Mouse (Mus musculus) mature B cell (primary cell): ENCODE results near the gene Mfsd11.
"Not testable (repeated sequence)": the region's sequence is repeated elsewhere in the genome, so short reads cannot be mapped to it uniquely, and the experiment has no call there.

Experiments used
- in situ Hi-C: fragments of 300-500 bp; cut with MboI; formaldehyde crosslinking; loops from 2 replicates; pipeline ENCODE4 v1.14.3; 2019

Mfsd11 gene

DNA sequence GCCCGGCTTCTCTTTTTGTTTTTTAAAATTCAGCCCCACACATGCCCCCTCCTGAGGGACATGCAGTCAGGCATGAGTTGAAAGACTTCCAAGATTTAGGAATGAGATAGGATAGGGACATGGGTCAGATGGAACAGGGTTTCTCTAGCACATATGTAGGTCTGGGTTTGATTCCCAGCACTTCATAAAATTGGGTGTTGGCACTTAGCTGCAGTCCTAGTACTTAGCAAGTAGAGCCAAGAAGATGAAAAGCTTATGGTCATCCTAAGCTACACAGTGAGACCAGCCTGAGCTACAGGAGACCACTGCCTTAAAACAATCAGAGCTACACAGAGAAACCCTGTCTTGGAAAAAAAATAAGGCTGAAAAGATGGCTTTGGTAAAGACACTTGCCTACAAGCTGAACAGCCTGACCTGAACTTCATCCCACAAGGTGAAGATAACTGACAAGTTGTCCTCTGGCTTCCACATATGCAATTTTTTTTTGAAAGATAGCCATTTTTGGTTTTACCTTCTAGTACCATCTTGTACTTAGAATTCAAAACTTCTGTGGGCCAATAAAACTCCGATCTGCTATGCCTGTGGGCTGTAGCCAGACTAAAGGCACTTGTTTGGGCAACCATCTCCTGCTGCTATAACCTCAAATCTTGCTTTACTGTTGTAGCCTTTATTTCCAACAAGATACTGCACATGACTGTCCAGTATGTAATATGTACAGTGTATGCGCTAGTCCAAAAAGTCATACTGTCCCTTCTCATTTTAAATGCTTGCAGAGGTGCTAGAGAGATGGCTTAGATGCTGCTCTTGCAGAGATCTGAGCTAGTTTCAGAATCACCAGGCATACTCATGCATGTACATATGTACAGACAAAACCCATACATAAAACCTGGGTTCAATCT is 4.8 kb upstream of the Mfsd11 start:
- in situ Hi-C loops = no loop called here

DNA sequence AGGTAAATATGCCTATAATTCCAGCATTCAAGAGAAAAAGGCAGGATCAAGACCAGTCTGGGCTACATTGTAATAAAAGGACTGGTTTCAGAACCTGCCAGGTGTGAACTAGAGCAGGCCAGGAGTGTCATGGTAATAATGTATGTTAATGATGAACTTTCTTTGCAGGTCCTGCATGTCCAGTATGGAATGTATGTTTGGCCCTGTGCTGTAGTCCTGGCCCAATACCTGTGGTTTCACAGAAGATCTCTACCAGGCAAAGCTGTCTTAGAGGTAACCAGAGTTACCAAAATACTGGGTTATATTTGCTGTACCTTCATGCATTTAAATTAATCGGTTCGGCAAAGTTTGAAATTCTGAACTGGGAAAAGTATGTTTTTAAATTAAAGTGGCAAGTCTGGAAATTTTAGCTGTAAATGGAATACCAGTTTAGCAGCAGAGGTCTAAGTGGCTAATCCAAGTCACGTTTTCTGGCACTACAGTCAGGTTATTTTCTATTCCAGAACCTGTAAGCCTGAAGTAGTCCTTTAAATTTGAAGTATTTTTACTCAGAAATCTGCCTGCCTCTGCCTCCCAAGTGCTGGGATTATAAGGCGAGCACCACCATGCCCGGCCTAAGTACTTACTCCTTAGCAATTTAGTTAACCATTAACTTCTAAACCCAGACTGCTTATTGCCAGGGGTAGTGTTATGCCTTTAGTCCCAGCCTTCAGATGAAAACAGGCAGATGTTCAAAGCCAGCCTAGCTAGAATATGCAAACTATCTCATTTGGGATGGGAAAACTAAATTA is 4.0 kb upstream of the Mfsd11 start:
- in situ Hi-C loops = no loop called here

DNA sequence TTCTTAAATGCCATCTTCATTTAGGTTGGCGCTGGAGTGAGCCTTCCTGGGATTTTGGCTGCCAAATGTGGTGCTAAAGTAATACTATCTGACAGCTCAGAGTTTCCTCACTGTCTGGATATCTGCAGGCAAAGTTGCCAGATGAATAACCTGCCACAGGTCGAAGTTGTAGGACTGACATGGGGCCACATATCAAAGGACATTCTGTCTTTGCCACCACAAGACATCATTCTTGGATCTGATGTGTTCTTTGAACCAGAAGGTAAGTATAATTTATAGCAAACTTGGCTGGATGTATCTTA is 3.4 kb upstream of the Mfsd11 start:
- in situ Hi-C loops = not testable (repeated sequence)

DNA sequence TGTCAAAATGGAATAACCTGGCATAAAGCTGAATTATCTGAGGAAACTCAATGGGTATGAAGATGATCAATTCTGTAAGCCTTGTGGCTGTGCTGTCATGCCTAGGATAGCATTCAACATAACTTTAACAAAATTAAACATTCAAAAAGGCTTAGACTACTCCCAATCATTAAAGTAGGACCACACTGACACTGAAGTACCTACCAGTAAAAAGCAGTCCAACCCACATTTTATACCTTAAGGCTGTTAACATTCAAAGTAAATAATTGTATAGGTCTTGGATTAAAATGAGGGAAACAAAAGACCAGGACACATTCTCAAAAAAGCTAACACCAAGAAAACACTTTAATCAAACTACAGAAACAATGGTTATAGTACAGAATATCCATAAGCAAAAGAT is 2.7 kb upstream of the Mfsd11 start:
- in situ Hi-C loops = no loop called here

DNA sequence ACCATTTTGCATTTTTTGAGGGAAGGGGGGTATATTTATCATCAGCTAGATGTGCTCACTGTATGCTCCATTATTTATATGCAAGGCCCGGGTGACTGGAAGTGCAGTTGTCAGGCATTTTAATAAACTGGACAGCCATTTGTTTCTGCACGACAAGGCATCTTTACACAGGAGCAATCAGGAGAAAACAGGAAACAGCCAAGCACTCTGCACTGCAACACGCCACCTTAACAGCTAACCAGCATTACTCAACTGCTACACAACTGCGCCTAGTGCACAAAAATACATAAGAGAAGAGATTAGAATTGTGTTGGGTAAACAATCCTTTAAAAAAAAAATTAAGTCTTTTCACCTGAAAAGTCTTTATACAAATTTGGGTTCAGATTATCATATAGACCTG is 2.2 kb upstream of the Mfsd11 start:
- in situ Hi-C loops = no loop called here

DNA sequence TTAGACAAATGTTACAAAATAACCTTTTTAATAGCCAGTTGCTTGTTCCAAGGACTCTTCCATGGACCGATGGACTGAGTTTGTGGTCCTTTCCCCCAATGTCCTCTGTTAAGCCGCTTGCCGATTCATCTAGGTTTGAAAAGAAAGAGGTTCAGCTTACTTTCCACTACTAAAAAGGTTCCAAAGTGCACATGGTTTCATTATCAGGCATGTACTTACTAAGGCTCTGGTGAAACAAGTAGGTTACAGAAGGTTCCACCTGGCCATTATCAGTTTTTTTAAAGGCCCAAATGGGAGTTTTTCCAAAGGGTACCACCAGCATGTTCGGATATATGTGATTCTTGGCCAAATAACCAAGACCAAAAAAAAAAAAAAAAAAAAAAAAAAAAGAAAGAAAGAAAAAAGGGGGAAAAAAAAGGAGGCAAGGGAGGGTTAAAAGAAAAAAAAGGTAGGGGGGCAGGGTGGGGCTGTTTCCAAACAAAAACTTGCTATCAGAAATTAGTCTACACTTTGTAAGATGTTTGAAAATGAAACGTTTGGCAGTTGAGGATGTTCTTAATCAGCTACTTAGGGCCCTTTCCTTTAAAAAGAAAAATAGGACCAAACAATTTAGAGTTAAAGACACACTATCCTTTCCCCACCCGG is 1.3 kb upstream of the Mfsd11 start:
- in situ Hi-C loops = no loop called here

DNA sequence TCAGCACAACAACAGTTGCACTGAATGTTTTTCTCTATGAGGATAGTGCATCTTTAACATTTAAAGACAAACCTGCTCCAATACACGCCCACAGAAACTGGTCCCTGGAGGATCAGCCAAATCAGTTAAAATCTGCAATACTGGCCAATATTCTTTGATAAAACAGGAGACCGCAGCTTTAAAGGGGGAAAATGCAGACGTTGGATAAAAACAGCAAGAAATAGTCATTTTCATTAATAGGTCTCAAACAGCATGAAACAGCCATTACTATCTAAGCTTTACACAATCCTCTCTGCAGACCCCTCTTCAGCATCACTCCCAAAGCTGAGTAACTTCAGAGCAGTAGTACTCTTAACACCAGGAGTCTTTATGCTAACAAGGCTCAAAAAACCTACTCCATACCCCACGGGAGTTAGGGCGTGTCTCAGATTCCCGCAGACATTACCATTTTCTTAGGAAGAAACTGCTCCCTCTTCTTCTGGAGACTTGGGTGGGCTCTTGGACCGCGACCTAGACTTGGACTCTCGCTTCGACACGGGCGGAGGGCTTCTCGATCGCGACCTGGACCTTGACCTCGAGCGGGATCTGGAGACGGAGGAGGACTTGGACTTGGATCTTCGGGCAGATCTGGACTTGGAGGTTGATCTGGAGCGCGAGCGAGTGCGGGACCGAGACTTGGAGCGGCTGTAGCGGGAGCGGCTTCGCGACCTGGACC is 507 bp upstream of the Mfsd11 start:
- in situ Hi-C loops = no loop called here

DNA sequence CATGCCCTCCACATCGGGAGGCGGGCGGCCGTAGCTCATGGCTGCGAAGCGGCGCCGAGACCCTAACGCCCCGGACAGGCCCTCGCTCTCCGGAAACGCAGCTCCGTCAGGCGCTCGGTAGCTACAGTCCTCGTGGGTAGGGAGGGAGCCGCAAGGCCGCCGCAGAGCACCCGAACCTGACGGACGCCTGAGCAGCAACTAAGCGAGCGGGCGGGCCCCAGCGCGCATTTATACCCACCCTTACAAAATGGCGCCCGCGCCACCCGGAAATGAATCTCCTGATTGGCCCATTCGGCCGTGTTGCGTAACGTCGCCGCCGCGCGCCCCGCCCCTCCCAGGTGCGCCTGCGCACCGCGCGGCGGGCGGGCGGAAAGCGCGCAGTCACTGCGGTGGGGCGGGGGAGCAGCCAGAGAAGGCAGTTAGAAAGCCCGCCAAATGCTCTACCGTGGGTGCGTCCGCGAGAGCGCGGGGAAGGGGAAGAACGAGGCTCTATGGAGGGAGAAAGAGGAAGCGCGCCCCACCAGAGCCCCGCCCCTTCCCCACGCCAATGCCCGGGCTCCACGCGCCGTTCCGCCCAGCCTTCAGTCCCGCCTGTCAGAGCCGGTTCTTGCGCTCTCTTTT is 761 bp downstream of the Mfsd11 start, which contains the start of gene Srsf2:
Gene Srsf2 (minus strand): TSS at position 204 of the 621 bp plus-strand sequence.
- in situ Hi-C loops = no loop called here

DNA sequence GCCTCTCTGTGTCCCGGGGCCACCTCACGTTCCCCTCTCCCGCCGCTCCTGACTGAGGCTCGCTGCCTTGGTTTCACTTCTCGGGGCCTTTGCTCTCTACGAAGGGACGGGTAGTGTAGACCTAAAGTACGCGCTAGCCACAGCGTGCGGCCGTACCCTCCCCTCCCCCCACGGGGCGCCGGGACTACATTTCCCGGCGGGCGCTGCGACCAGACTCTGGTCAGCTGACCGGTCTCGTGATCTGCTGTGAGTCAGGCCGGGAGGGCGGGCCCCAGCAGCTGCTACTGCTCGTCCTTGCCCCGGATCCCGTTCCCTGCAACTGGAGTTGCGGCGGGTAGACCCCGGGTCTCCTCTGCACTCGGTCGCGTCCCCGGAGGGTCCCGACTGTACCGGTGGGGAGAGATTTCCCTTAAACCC is 1.3 kb downstream of the Mfsd11 start:
- in situ Hi-C loops = no loop called here

DNA sequence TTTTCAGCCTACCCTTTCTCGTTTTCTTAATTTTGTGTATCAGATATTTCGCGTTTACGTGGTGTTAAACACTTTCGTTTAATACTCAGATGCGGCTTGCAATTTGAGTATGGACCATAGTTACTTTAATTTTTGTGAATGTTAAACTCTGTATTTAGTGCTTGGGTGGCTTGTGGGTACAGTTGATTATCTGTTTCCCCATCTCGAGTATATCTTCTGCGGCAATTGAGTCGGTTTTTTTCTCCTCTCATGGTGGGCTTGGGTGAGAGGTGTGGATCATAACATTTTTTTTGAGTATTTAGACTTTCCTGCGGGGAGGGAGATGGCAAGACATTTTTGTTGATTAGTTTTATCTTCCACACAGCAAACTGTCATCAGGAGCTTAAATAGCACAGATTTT is 2.0 kb downstream of the Mfsd11 start:
- in situ Hi-C loops = no loop called here

DNA sequence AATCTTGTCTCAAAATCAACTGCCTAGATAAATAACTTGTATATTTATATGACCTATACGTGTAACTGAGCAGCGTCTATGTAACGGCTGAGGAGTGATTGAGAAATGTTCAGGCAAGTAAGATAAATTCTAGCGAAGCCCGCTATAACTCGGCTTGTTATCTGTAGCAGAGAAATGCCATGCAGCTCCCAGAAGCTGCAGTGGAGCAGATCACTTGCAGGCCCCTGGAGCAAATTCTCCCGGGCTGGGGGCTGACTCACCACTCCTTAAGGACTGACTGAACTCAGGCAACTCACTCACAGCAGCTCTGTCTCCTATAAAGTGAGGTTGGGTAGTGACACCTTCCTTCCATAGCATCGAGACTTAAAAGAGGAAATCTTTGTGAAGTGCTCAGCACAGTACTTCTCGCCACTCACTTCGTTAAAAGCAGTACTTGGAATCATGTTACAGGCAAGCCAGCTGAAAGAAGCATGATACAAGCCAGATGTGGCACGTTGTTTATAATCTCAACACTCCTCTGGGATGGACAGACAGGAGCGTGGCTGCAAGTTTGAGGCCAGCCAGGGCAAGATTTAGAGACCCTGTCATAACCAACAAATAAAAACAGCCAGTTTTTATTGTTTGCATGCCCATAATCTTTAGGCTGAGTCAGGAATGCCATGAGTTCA is 5.1 kb downstream of the Mfsd11 start:
- in situ Hi-C loops = no loop called here

DNA sequence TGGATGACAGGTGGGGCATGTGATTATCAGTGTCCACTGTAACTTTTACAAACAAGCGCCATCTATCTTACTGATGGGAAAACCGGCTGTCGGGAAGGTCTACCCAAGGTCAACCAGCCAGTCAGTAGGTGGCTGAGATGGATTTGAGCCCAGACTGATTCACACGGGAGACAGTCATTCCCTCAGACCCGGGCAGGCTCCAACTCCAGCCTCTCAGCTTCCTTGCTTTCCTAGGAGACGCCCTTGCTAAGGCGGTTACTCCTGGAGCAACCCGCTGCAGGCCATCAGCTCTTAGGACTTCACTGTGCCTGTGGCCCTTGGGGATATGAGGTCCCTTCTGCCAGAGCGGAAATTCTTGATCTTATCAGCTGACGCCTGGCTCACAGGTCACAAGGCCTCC is 12.2 kb downstream of the Mfsd11 start:
- in situ Hi-C loops = no loop called here

DNA sequence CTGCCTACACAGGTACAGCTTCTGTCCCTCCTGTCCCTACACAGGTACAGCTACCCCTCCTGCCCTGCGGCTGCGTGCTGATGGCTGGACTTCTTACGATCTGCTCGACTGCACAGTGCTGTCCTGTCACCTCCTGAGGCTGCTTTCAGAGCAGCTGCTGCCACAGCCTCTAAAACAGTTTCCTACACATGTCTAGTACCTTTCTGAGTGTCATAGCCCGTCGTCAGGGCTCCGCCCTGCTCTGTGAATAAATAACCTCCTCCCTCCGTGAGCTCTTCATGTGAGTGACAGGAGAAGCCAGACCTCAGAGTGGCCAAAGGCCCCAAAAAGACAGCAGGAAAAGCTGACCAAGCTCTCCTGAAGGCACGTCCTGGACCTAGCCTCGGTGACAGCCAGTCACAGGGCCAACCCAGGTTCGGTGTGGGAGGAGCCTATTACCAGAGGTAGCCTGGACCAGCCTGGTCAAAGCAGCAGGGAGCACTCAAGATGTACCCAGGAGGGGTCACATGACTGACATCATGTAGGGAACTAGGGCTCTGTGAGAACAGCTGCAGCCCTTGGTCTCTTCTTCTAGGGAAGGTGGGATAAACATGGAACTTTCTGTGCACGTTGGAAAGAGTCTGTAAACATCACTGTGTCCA is 13.8 kb downstream of the Mfsd11 start:
- in situ Hi-C loops = no loop called here

DNA sequence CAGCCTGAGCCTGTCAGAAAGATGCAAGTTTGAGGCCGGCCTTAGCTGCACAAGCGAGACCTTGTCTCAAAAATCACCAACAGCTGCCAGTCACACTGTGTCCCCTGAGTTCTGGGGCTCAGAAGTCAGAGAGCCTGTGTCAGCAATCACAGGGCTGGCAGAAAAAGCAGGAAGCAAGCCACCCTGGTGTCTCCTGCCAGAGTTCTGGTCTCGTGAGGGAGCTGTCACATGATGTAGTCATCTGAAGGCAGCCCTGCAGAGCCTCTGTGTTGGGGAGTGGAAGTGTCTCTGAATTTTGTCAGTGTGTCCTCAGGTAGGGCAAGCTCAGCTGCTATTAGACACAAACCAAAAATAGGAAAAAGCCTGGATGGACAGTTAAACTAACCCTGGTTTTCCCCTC is 15.9 kb downstream of the Mfsd11 start:
- in situ Hi-C loops = no loop called here

DNA sequence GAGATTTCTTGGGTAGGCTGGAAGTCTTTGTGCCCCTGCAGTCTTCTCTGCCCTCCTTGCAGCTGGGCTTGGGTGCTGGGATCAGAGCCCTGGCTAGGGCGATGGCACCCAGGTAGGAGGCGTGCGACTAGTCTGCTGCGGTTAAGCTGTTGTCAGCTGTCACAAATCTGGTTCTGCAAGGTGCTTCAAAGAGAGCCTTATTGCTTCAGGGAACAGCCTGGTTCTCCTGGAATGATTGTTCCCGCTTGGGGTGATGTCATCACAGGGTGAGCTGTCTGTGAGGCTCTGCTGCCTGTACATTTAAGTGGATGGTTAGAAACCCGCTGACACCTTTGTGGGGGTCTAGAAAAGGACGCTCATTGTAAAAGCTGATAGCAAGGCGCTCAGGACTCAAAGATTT is 17.0 kb downstream of the Mfsd11 start:
- in situ Hi-C loops = no loop called here

DNA sequence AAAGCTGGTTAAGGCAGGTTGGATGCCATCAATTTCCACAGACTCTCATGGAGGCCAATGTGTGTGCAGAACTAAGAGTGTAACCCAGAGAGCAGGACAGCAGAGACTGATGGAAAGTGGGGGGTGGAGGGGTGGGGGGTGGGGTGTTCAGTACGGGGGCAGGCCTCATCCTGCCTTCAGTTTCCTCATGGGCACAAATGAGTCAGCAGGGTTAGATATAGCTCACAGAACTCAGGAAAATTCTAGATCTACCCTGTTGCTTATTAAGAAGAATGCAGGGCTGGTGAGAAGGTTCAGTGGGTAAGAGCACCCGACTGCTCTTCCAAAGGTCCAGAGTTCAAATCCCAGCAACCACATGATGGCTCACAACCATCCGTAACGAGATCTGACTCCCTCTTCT is 17.4 kb downstream of the Mfsd11 start:
- in situ Hi-C loops = no loop called here

DNA sequence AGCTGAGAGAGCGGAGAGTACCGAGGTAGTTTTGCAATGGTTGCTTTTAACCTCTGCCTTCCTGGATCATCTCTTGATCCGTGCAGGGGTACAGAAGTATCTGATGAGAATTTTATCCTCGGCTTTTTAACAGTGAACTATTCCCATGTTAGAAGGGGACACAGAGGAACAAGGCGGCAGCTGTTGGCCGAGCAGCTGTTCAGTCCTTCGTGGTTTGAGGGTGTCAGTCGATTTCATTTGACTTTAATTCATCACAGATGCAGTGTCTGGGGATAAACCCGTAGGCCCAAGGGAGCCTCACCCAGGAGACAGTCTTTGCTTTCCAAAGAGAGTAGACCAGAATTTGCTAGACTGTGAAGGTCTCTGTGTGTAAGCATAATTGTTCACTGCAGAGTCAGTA is 19.3 kb downstream of the Mfsd11 start:
- in situ Hi-C loops = no loop called here

DNA sequence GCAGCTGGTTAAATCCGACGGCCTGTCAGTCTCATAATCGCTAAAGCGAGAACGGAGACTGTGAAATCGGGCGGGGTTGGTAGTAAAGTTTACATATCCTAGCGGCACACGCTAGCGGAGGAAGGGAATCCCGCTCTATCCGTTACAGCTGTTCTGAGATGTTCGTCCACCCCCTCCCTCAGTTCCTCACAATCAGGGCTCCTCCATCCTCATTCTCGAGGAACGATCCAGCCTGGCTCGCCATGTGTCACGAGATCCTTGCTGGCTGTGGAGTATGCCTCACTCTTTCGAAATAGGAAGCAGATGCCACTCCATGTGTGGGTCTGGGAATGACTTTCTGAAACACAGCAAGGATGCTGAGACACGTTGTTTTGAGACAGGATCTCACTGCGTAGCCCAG is 21.7 kb downstream of the Mfsd11 start:
- in situ Hi-C loops = no loop called here

DNA sequence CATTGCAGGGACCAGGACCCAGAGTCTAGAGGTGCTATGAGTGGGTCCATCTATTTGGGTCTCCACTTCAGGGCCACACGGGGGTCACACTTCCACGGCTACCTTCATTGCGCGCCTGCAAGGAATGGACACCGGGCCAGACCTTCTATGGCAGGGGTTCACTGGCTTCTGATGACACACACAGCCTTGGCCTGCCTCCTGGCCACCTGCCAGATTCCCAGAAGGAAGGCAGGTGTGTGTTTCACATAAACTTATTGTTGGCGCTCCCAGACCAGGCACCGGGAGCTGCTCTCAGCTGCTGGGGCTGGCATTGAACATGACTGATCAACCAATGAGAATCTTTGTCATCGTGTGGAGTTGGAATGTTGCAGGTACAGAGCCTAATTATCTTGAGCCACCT is 26.2 kb downstream of the Mfsd11 start:
- in situ Hi-C loops = no loop called here

DNA sequence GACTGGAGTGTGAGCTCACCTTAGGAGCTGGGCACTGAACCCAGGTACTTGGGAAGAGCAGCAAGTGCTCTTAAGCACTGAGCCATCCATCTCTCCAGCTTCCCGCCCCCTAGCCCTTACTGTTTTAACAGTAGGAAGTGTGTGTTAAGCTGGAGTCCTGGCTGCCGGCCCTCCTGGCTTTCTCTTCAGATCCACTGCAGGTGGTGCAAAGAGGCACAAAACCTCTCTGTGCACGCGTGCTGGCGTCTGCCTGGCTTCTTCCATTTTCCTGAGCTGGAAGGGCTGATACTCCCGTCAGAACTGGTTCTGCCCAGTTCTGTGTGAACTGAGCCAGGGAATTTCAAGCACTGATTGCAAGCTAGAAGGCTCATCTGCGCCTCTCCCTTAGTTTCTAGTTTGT is 28.6 kb downstream of the Mfsd11 start:
- in situ Hi-C loops = loop anchor here (10.0 kb wide), 1 partner anchor 164 kb away; no protein-coding TSS in a partner anchor
